Mouse (Mus musculus): ENCODE measurements around the gene Fam24b. TPM values are rescaled to one million over a fixed set of nuclear protein-coding genes. Genes with fewer than 3 reads are reported as not detected.

The Fam24b gene
- not detected for polyA plus RNA-seq (2017; shearing (Covaris generic))

DNA sequence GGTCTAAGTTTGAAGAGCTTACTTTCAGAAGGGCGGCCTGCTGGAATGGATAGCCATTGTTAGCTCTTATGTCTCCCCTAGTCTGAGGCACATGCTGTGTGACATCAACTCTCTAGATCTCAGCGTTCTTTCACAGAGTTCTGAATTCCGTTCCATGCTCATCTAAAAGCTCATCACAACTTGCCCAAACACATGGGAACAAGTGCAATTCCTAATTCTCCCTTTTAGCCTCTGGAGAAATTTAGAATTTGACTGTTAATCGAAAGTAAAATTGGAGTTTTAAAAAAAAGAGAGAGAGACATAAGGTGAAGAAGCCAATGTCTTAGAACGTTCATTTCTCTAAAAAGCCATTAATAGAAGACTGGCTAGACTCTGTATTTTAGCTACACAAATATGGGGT is at the start of gene Fam24b:
Fam24b (minus strand) TSS at position 101 of the 400 bp plus-strand sequence.

DNA sequence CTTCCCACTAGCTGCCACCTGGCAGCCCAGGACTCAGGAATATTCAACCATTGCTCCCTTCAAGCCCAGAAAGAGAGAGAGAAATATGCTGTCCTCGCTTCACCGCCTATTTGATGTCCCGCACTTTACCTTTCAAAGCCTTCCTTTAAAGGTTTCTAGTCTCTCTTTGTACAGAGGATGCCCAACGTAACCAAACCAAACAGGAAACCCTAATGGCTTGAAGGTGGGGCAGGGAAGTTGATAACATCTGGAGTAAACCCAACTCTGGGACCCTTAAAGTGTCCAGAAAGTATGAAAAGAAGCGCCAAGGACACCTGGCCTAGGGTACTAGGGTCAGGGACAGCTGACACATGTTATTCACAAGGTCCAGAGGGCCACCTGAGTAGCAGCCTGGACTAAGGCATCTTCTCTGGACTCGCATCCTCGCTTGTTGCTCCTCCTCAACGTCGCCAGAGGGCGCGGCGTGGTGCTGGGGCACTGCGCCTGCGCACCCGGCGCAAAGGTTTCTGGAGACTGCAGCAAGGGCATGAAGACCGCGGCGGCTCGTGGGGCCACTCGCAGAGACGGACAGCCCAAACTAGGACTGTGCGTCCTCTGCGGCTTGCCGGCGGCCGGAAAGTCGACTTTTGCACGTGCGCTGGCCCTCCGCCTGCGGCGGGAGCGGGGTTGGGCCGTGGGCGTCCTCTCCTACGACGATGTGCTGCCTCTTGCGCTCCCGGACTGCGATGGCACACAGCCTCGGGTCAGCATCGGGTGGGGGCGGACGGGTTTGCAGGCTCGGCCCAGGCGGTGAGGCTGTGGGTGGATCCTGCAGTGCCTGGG is 41.5 kb upstream of the Fam24b start, which contains the start of gene Pstk:
Pstk (plus strand) TSS at position 494 of the 822 bp plus-strand sequence.

DNA sequence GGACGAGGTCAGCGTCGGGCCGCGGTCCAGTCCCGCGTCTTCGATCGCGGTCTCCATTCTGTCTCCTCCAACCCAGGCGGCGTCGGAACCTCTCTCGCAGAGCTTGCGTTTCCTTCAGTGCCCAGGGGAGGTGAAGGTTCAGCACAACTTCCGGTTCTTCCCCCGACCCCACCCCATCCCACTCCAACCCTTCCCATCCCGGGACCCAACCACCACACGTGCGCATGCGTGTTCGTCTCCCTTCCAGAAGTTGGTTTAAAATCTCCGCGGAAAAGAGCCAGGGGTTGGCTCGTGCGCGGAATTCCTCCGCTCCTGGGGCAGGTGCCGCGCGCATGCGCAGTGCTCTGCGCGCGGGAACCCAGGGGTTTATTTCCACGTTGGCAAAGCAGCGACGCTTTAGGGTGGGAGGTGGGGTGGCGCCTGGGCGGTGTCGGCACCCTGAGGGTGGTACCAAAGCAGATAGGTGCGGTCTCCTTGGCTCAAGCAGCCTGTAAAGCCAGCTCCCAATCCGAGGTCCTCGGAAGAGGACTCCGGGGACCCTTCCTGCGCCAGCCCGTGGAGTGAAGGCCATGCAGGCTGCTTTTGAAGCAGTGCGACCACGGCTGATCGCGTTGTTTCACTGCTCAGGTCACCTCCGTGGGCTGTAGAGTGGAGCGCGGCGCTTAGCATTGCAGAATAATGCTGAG is 33.4 kb upstream of the Fam24b start, which contains the start of gene 2310057M21Rik:
2310057M21Rik (minus strand) TSS at position 145 of the 686 bp plus-strand sequence.

DNA sequence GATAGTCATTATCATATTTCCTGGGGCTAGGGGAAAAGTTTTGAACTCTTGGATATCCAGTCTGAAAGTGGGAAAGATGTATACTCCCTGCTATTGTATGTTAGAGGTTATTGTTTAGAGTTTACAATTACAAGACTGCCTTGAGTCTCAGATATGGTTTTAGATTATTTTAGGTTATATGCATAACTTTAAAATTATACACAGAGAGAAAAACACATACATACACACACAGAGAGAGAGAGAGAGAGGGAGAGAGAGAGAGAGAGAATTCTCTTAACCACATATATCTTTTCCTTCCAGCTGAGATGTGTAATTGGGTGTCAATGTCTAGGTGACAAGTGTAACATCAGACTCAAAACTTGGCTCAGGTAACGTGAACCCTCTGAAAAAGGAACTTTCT is 4.2 kb upstream of the Fam24b start, which contains the start of gene Fam24a:
Fam24a (plus strand) TSS at position 301 of the 400 bp plus-strand sequence.

DNA sequence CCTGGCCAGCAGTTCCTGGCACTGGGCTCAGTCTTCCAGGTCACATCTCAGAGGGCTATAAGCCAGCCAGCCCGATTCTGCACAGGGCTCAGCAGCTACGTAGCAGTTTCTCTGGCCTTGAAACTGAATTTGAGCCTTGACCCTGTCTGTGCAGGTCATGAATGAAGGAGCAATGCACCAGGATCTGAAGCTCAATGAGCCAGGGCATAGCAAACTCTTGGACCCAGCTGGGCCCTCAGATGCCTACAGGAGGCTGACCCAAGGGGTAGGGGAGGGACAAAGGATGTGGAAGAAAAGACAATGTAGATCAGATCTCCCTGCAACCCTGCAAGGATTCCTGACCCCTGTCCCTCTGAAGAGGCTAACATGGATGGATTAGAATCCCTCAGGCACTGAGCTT is 7.1 kb downstream of the Fam24b start, which contains the start of gene Cuzd1:
Cuzd1 (minus strand) TSS at position 101 of the 400 bp plus-strand sequence.

Other genes starting within 250 kb of the Fam24b start
- gene 4933402N03Rik, start 183.2 kb downstream of the Fam24b start, polyA plus RNA-seq (2017; shearing (Covaris generic)) = not detected
- not detected for gene 5430419D17Rik, start 155.1 kb downstream of the Fam24b start, polyA plus RNA-seq (2017; shearing (Covaris generic))
- gene Cuzd1, start 7.2 kb downstream of the Fam24b start, polyA plus RNA-seq (2017; shearing (Covaris generic)) = not detected
- gene Fam24a, start 4.3 kb upstream of the Fam24b start, polyA plus RNA-seq (2017; shearing (Covaris generic)) = not detected
- 17.7 TPM for gene 2310057M21Rik, start 33.2 kb upstream of the Fam24b start, polyA plus RNA-seq (2017; shearing (Covaris generic))
- 29.8 TPM for gene Pstk, start 41.6 kb upstream of the Fam24b start, polyA plus RNA-seq (2017; shearing (Covaris generic))
- 32.9 TPM for gene Ikzf5, start 81.0 kb upstream of the Fam24b start, polyA plus RNA-seq (2017; shearing (Covaris generic))
- 29.2 TPM for gene Acadsb, start 81.1 kb upstream of the Fam24b start, polyA plus RNA-seq (2017; shearing (Covaris generic))
- gene Hmx3, start 213.4 kb upstream of the Fam24b start, polyA plus RNA-seq (2017; shearing (Covaris generic)) = not detected
- gene Hmx2, start 219.3 kb upstream of the Fam24b start, polyA plus RNA-seq (2017; shearing (Covaris generic)) = not detected
- gene Bub3, start 230.7 kb upstream of the Fam24b start, polyA plus RNA-seq (2017; shearing (Covaris generic)) = 149 TPM